Comparison of ENCODE assay signal across 29 mouse cellular contexts in the genomic region with DNA sequence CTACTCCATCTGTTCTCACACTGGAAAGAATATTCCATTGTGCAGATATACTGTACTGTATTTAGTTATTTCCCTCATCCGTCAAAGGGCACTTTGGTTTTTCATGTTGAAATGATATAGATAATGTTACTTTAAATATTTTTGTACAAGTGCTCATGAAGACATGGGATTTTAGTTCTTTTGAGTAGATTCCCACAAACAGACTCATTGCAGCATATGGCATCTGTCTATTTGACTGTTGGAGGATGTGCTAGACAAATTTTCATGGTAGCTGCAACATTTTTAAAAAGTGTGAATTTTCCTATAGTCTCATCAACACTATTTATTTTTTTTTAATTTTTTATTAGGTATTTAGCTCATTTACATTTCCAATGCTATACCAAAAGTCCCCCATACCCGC.
"Had no signal": no experiment of that assay in that cellular context is flagged by ENCODE, and none has a peak within 500 bp of the region (broad histone marks: within the 10 kb centered on the region; RNA-seq: fewer than 3 reads in every experiment).

No protein-coding gene starts in this region.

- H3K4me2 ChIP-seq: heart, embryonic 11.5 days; heart, embryonic 13.5 days; heart, embryonic 15.5 days; hindbrain, embryonic 13.5 days; hindbrain, embryonic 15.5 days; kidney, embryonic 15.5 days; limb, embryonic 13.5 days; limb, embryonic 15.5 days; liver, embryonic 11.5 days; liver, embryonic 13.5 days; liver, embryonic 15.5 days had no signal

- H3K27me3 ChIP-seq: heart, embryonic 13.5 days; heart, embryonic 15.5 days; hindbrain, embryonic 13.5 days; hindbrain, embryonic 15.5 days; kidney, embryonic 15.5 days; limb, embryonic 13.5 days; limb, embryonic 15.5 days; liver, embryonic 13.5 days; liver, embryonic 15.5 days had no signal

- H3K9me3 ChIP-seq: heart, embryonic 13.5 days; heart, embryonic 15.5 days; hindbrain, embryonic 13.5 days; hindbrain, embryonic 15.5 days; kidney, embryonic 15.5 days; limb, embryonic 13.5 days; limb, embryonic 15.5 days; liver, embryonic 13.5 days; liver, embryonic 15.5 days had no signal

- H3K4me1 ChIP-seq: heart, embryonic 13.5 days; heart, embryonic 15.5 days; hindbrain, embryonic 13.5 days; hindbrain, embryonic 15.5 days; kidney, embryonic 15.5 days; limb, embryonic 13.5 days; limb, embryonic 15.5 days; liver, embryonic 13.5 days; liver, embryonic 15.5 days had no signal

- H3K9ac ChIP-seq: heart, embryonic 13.5 days; heart, embryonic 15.5 days; hindbrain, embryonic 13.5 days; hindbrain, embryonic 15.5 days; kidney, embryonic 15.5 days; limb, embryonic 13.5 days; limb, embryonic 15.5 days; liver, embryonic 13.5 days; liver, embryonic 15.5 days; liver, postnatal 0 days had no signal

- H3K4me3 ChIP-seq: heart, adult 2 months; heart, embryonic 13.5 days; heart, embryonic 15.5 days; hindbrain, embryonic 13.5 days; hindbrain, embryonic 15.5 days; kidney, embryonic 15.5 days; limb, embryonic 13.5 days; limb, embryonic 15.5 days; liver, embryonic 13.5 days; liver, embryonic 15.5 days had no signal

- H3K36me3 ChIP-seq: heart, embryonic 13.5 days; heart, embryonic 15.5 days; hindbrain, embryonic 13.5 days; hindbrain, embryonic 15.5 days; kidney, embryonic 15.5 days; limb, embryonic 13.5 days; limb, embryonic 15.5 days; liver, embryonic 13.5 days; liver, embryonic 15.5 days had no signal

- ATAC-seq: hindbrain, postnatal 0 days; intestine, embryonic 16.5 days; liver, postnatal 0 days had no signal

- H3K27ac ChIP-seq: heart, adult 2 months; heart, embryonic 13.5 days; heart, embryonic 15.5 days; hindbrain, embryonic 13.5 days; hindbrain, embryonic 15.5 days; hindbrain, postnatal 0 days; kidney, embryonic 15.5 days; kidney, postnatal 0 days; limb, embryonic 13.5 days; limb, embryonic 15.5 days; liver, embryonic 13.5 days; liver, embryonic 15.5 days had no signal

- DNase-seq: gastrocnemius, postnatal 14 days; gastrocnemius, postnatal 36 days; heart, adult 11 months; heart, adult 2 months; heart, postnatal 14 days; heart, postnatal 36 days; kidney, adult 11 months; kidney, adult 2 months; kidney, adult 9 months; kidney, postnatal 14 days; kidney, postnatal 36 days; layer of hippocampus, adult 9-11 months; layer of hippocampus, postnatal 36 days; left cerebral cortex, postnatal 4 days; liver, embryonic 13.5 days; liver, postnatal 0 days had no signal
